Mouse (Mus musculus): ENCODE measurements around the gene Arhgef25. TPM values are rescaled to one million over a fixed set of nuclear protein-coding genes. Genes with fewer than 3 reads are reported as not detected.

Gene Arhgef25
- polyA plus RNA-seq, 1 experiment from 2014 or later: 25.5 TPM

DNA sequence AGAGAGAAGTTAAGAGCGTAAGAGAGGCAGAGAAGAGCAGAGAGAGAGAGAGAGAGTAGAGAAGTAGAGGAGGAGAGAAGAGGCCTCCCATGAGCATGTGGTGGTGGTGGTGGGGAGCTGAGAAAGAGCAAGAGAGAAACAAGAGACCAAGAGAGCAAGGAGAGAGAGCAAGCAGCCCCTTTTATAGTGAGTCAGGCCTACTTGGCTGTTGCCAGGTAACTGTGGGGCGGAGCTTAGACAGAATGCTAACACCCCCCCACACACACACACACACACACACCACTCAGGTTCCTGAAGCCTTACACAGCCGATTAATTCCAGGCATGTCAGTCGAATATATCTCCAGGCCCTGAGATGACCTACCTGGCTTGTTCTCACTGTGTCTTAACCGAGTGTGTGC, 44.6 kb downstream of the Arhgef25 start:
- ATAC-seq (ENCODE audit: low FRiP score) (no peak), DNase-seq (ENCODE audit: low spot score) (no peak)
- no peak overlapping the region for H3K4me2 ChIP-seq (replicated peaks)
- no peak overlapping the region for H3K4me3 ChIP-seq (replicated peaks; ENCODE audit: low read length)
- H3K4me1 ChIP-seq (replicated peaks; ENCODE audit: control insufficient read depth, insufficient read depth, low read length): no peaks in the 10 kb centered on the region
- no peaks in the 10 kb centered on the region for H3K36me3 ChIP-seq (replicated peaks; ENCODE audit: control insufficient read depth, insufficient read depth)
- no peaks in the 10 kb centered on the region for H3K9me3 ChIP-seq (ENCODE audit: control insufficient read depth, low read length)
- H3K27ac ChIP-seq: no peak overlapping the region
- WGBS: 82% methylated on average over 5 of the region's 5 CpGs
- H3K9ac ChIP-seq: no peak overlapping the region
- no peaks in the 10 kb centered on the region for H3K27me3 ChIP-seq (ENCODE audit: control insufficient read depth, insufficient read depth, low read length)

DNA sequence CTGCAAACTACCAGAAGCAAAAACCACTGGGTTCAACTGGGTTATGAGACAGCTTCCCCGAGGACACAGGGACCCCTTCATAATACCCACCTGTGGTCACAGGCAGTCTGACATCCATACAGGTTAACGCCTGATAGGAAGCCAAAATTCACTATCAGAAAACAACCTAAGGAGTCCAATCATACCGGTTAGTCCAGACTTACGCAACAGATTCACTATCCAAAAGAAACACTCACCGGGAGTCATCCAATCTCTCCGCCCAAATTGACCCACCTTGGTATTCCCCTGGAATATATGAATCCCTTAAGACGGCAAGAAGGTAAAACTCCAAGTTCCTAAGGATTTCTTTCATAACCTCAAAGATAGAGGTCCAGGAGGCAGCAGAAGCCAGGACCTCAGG, 45.3 kb downstream of the Arhgef25 start:
- H3K27me3 ChIP-seq (ENCODE audit: control insufficient read depth, insufficient read depth, low read length): no peaks in the 10 kb centered on the region
- no peak overlapping the region for H3K9ac ChIP-seq
- no peak overlapping the region for H3K4me3 ChIP-seq (replicated peaks; ENCODE audit: low read length)
- ATAC-seq (ENCODE audit: low FRiP score) (no peak), DNase-seq (ENCODE audit: low spot score) (no peak)
- no peaks in the 10 kb centered on the region for H3K36me3 ChIP-seq (replicated peaks; ENCODE audit: control insufficient read depth, insufficient read depth)
- no peaks in the 10 kb centered on the region for H3K9me3 ChIP-seq (ENCODE audit: control insufficient read depth, low read length)
- H3K4me1 ChIP-seq (replicated peaks; ENCODE audit: control insufficient read depth, insufficient read depth, low read length): no peaks in the 10 kb centered on the region
- no peak overlapping the region for H3K27ac ChIP-seq
- no peak overlapping the region for H3K4me2 ChIP-seq (replicated peaks)
- WGBS: 93% methylated on average over 7 of the region's 7 CpGs

DNA sequence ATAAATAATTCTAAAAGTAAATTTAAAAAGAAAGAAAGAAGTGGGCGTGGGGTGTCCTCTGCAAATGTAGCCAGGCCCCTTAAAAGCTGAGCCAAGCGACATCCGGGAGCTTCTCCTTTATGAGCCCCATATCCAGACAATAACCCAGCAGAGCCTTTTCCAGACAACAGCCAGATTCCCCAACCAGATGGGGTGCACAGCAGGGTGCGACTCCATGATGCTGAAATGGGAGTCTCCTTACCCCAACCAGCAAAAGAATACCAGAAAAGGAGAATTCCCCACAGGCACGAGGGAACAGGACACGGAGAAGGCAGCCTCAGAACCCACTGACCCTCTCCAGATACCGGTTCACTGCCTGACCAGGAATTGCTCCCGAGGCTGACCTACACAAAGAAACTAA, 46.7 kb downstream of the Arhgef25 start:
- DNase-seq (ENCODE audit: low spot score) (no peak), ATAC-seq (ENCODE audit: low FRiP score) (no peak)
- WGBS: 83% methylated on average over 8 of the region's 8 CpGs
- Histone ChIP-seq H3K36me3 (replicated peaks; ENCODE audit: control insufficient read depth, insufficient read depth) (no peaks in the 10 kb centered on the region), H3K27me3 (ENCODE audit: control insufficient read depth, insufficient read depth, low read length) (no peaks in the 10 kb centered on the region), H3K4me1 (replicated peaks; ENCODE audit: control insufficient read depth, insufficient read depth, low read length) (no peaks in the 10 kb centered on the region), H3K27ac (no peak overlapping the region), H3K4me3 (replicated peaks; ENCODE audit: low read length) (no peak overlapping the region), H3K9me3 (ENCODE audit: control insufficient read depth, low read length) (no peaks in the 10 kb centered on the region), H3K4me2 (replicated peaks) (no peak overlapping the region), H3K9ac (no peak overlapping the region)

DNA sequence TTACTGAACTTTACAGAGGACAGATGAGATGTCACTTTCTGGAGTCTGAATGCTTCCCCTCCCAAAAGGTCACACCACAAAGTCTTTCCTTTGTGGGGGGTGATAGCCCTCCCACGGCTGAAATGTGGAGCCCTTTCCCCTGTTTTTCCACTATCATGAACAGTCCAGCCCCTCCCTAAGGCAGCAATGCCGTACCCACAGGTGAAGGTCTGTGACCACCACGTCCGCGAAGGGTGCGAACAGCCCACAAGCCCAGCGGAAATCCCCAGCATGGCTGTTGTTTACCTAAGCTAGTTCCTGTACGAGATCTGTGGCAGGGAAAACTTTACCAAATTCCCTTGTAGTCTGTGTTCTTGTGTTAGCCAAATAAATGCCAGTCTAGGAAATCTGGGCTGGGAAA, 48.4 kb downstream of the Arhgef25 start:
- DNase-seq (ENCODE audit: low spot score): no peak
- Histone ChIP-seq H3K27me3 (ENCODE audit: control insufficient read depth, insufficient read depth, low read length) (no peaks in the 10 kb centered on the region), H3K27ac (no peak overlapping the region), H3K4me2 (replicated peaks) (no peak overlapping the region), H3K9me3 (ENCODE audit: control insufficient read depth, low read length) (no peaks in the 10 kb centered on the region), H3K4me3 (replicated peaks; ENCODE audit: low read length) (no peak overlapping the region), H3K9ac (no peak overlapping the region), H3K4me1 (replicated peaks; ENCODE audit: control insufficient read depth, insufficient read depth, low read length) (no peaks in the 10 kb centered on the region), H3K36me3 (replicated peaks; ENCODE audit: control insufficient read depth, insufficient read depth) (no peaks in the 10 kb centered on the region)
- ATAC-seq (ENCODE audit: low FRiP score): no peak
- WGBS: 87% methylated on average over 8 of the region's 8 CpGs

DNA sequence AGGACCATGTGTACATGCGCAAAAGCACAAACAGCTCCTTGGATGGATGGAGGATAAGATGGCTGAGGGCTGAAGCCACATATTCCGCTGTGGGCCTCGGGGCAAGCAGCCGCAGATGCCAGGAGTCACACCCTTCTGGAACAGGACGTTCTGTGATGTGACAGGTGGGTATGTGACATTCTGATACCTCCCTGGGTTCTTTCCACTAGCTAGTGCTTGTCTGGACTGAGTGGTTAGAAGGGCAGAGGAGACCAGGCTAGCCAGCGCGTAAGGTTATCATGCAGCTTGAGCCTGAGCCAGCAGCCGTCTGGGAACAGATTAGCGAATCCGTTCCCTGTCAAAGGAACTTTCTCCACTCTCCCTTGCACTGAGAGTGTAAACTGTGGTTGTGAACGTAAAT, 48.9 kb downstream of the Arhgef25 start:
- Histone ChIP-seq H3K4me2 (replicated peaks) (no peak overlapping the region), H3K9me3 (ENCODE audit: control insufficient read depth, low read length) (no peaks in the 10 kb centered on the region), H3K9ac (no peak overlapping the region), H3K4me1 (replicated peaks; ENCODE audit: control insufficient read depth, insufficient read depth, low read length) (no peaks in the 10 kb centered on the region), H3K27ac (no peak overlapping the region), H3K4me3 (replicated peaks; ENCODE audit: low read length) (no peak overlapping the region), H3K36me3 (replicated peaks; ENCODE audit: control insufficient read depth, insufficient read depth) (no peaks in the 10 kb centered on the region), H3K27me3 (ENCODE audit: control insufficient read depth, insufficient read depth, low read length) (no peaks in the 10 kb centered on the region)
- ATAC-seq (ENCODE audit: low FRiP score) (no peak), DNase-seq (ENCODE audit: low spot score) (no peak)
- WGBS: 93% methylated on average over 11 of the region's 11 CpGs

DNA sequence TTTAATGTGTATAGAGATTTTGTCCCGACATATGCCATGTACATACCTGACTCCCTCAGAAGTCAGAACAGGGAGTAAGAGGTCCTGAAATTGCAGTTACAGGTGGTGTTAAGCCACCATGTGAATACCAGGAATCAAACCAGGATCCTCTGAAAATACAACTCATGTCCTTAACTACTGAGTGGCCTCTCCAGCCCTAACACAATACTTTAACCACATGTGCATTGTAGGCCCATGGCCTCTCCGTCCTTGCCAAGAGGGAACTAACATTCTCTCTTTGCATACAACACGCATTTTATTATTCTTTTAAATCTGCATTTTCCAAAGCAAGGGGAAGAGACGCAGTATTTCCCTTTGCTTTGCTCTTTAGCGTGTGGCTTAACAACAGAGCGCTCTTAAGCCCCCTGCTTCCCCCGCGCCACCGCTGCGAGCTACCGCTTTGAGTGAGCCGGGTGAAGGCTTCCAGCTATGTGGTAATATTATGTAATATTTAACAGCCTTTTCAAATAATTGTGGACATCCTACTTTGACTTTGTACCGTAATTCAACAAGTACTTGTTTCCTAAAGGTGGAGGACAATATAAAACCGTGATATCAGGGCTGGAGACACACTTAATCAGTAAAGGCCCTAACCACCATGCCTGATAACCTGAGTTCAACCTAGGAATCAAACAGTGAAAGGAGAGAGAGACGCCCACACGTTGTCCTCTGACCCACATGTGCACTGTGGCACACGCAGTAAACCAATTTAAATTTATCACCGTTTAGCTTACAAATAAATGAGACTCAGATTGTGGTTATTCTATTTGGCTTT, 51.3 kb downstream of the Arhgef25 start:
- no peak overlapping the region for H3K9ac ChIP-seq
- no peak for ATAC-seq (ENCODE audit: low FRiP score)
- H3K9me3 ChIP-seq (ENCODE audit: control insufficient read depth, low read length): no peaks in the 10 kb centered on the region
- H3K4me1 ChIP-seq (replicated peaks; ENCODE audit: control insufficient read depth, insufficient read depth, low read length): no peaks in the 10 kb centered on the region
- no peak overlapping the region for H3K4me3 ChIP-seq (replicated peaks; ENCODE audit: low read length)
- no peak overlapping the region for H3K27ac ChIP-seq
- H3K36me3 ChIP-seq (replicated peaks; ENCODE audit: control insufficient read depth, insufficient read depth): no peaks in the 10 kb centered on the region
- DNase-seq (ENCODE audit: low spot score): no peak
- H3K4me2 ChIP-seq (replicated peaks): no peak overlapping the region
- H3K27me3 ChIP-seq (ENCODE audit: control insufficient read depth, insufficient read depth, low read length): no peaks in the 10 kb centered on the region
- WGBS: 92% methylated on average over 18 of the region's 18 CpGs

DNA sequence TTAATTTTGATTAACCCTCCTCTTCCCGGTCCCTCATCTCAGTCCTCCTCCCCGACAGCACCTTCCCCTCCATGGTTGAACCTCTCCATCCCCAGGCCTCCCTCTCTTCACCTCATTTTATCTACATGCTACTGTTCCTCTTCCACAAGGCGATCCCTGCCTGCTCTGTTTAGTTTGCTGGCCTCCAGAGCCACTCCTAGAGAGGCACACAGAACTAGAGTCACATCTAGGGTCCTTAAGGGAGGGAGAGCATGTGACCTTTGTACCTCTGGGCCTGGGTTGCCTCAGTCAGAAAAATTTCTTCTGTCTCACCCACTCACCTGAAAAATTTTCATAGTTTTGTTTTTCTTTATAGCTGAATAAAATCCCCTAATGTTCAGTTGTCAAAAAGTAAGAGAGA, 52.0 kb downstream of the Arhgef25 start:
- Histone ChIP-seq H3K27me3 (ENCODE audit: control insufficient read depth, insufficient read depth, low read length) (no peaks in the 10 kb centered on the region), H3K9ac (no peak overlapping the region), H3K9me3 (ENCODE audit: control insufficient read depth, low read length) (no peaks in the 10 kb centered on the region), H3K4me3 (replicated peaks; ENCODE audit: low read length) (no peak overlapping the region), H3K4me1 (replicated peaks; ENCODE audit: control insufficient read depth, insufficient read depth, low read length) (no peaks in the 10 kb centered on the region), H3K36me3 (replicated peaks; ENCODE audit: control insufficient read depth, insufficient read depth) (no peaks in the 10 kb centered on the region), H3K27ac (no peak overlapping the region), H3K4me2 (replicated peaks) (no peak overlapping the region)
- ATAC-seq (ENCODE audit: low FRiP score) (no peak), DNase-seq (ENCODE audit: low spot score) (no peak)
- WGBS: 90% methylated on average over 3 of the region's 3 CpGs

DNA sequence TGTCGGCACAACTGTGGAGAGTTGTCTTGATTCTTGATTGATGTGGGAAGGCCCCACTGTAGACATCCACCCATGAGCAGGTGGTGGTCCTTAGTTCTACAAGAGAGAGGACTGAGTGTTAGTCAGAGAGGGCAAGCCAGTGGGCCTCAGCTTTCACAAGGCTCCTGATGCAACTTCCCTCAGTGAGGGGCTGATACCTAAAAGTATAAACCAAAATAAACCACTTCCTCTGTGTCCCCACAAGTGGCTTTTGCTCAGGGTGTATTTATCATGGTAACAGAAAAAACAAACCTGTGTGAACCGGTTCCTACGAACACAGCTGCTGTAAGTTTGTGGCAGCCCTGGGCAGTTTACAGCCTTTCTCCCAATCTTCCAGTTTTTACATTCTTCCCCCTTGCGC, 53.4 kb downstream of the Arhgef25 start:
- no peak overlapping the region for H3K9ac ChIP-seq
- H3K4me2 ChIP-seq (replicated peaks): no peak overlapping the region
- H3K9me3 ChIP-seq (ENCODE audit: control insufficient read depth, low read length): no peaks in the 10 kb centered on the region
- ATAC-seq (ENCODE audit: low FRiP score) (no peak), DNase-seq (ENCODE audit: low spot score) (no peak)
- whole genome bisulfite sequencing: 91% methylated on average over 4 of the region's 4 CpGs
- H3K4me1 ChIP-seq (replicated peaks; ENCODE audit: control insufficient read depth, insufficient read depth, low read length): no peaks in the 10 kb centered on the region
- no peaks in the 10 kb centered on the region for H3K27me3 ChIP-seq (ENCODE audit: control insufficient read depth, insufficient read depth, low read length)
- H3K4me3 ChIP-seq (replicated peaks; ENCODE audit: low read length): no peak overlapping the region
- H3K27ac ChIP-seq: no peak overlapping the region
- H3K36me3 ChIP-seq (replicated peaks; ENCODE audit: control insufficient read depth, insufficient read depth): no peaks in the 10 kb centered on the region

DNA sequence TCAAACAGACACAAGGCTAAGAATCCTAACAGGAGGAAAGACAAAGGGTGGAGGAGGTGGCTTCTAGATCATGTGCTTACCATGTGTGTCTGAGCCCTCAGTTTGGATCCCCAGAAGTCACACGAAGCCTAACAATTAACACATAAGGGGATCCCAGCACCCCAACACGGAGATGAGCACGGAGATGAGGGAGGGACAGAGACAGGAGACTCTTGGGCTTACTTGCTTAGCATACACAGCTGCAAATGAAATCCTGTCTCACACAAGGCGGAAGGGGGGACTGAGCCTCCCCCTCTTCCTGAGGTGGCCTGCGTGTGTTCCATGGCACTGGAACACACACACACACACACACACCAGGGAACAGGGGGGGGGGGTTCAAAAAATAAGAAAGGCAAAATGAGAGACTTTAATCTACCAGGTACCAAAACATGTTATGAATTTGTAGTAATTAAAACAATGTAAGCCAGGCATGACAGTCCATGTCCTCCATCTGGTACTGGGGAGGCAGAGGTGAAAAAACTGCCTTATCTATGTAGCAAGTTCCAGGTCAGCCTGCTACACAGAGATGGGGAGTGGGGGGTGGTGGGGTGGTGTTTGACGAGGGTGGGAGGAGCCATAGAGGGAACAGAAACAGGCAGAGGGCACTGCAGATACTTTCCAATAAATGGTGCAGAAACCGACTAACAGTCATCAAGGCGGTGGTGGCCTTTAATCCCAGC, 54.6 kb downstream of the Arhgef25 start:
- H3K9ac ChIP-seq: no peak overlapping the region
- H3K36me3 ChIP-seq (replicated peaks; ENCODE audit: control insufficient read depth, insufficient read depth): no peaks in the 10 kb centered on the region
- DNase-seq (ENCODE audit: low spot score): no peak
- no peaks in the 10 kb centered on the region for H3K4me1 ChIP-seq (replicated peaks; ENCODE audit: control insufficient read depth, insufficient read depth, low read length)
- WGBS: 63% methylated on average over 8 of the region's 8 CpGs
- no peaks in the 10 kb centered on the region for H3K9me3 ChIP-seq (ENCODE audit: control insufficient read depth, low read length)
- H3K27me3 ChIP-seq (ENCODE audit: control insufficient read depth, insufficient read depth, low read length): no peaks in the 10 kb centered on the region
- H3K4me2 ChIP-seq (replicated peaks): no peak overlapping the region
- no peak overlapping the region for H3K27ac ChIP-seq
- no peak overlapping the region for H3K4me3 ChIP-seq (replicated peaks; ENCODE audit: low read length)
- no peak for ATAC-seq (ENCODE audit: low FRiP score)

Data from hindbrain, embryonic 14.5 days (tissue).